Mouse (Mus musculus) midbrain, embryonic 13.5 days (tissue): ENCODE data around the gene Gstm2. TPM values are rescaled to one million over a fixed set of nuclear protein-coding genes. Genes with fewer than 3 reads are reported as not detected.
"Not testable (repeated sequence)": the region's sequence is repeated elsewhere in the genome, so short reads cannot be mapped to it uniquely, and the experiment has no call there.

Source experiments
- ATAC-seq: fragments of 200-750 bp; cut with Nextera tagmentation; 2 replicates; pipeline ENCODE4 v1.8.0; 2017; ENCODE audit warnings: mild to moderate bottlenecking, moderate TSS enrichment, moderate library complexity
- H3K27ac ChIP-seq: fragments of 300-500 bp; sonication (generic); 2 replicates; pipeline ENCODE4 v1.5.1; 2015; ENCODE audit warnings: inconsistent platforms, mild to moderate bottlenecking, moderate library complexity
- H3K27me3 ChIP-seq: fragments of 300-500 bp; sonication (generic); 2 replicates; pipeline ENCODE4 v1.6.1; 2015; ENCODE audit warnings: mild to moderate bottlenecking, inconsistent platforms
- H3K36me3 ChIP-seq: fragments of 300-500 bp; sonication (generic); 2 replicates; pipeline ENCODE4 v1.6.1; 2015; ENCODE audit warnings: mild to moderate bottlenecking, inconsistent platforms
- H3K4me1 ChIP-seq: fragments of 300-500 bp; sonication (generic); replicated peaks from 2 replicates; pipeline ENCODE4 v1.6.1; 2015; ENCODE audit warnings: inconsistent platforms
- H3K4me2 ChIP-seq: fragments of 300-500 bp; sonication (generic); replicated peaks from 2 replicates; pipeline ENCODE4 v1.6.1; 2015; ENCODE audit warnings: moderate library complexity, mild to moderate bottlenecking, inconsistent platforms
- H3K4me3 ChIP-seq: fragments of 300-500 bp; sonication (generic); replicated peaks from 2 replicates; pipeline ENCODE4 v1.5.1; 2015; ENCODE audit warnings: mild to moderate bottlenecking, inconsistent platforms
- H3K9ac ChIP-seq: fragments of 300-500 bp; sonication (generic); replicated peaks from 2 replicates; pipeline ENCODE4 v1.6.1; 2015; ENCODE audit warnings: mild to moderate bottlenecking, inconsistent platforms
- H3K9me3 ChIP-seq: fragments of 300-500 bp; sonication (generic); 2 replicates; pipeline ENCODE4 v1.6.1; 2016; ENCODE audit warnings: mild to moderate bottlenecking, inconsistent platforms
- WGBS: fragments of 180-500 bp; shearing (Covaris S2); methylation state at CpG from one replicate; pipeline ENCODE4 v1.1.7; 2015; 5-methylcytosine and 5-hydroxymethylcytosine counted together
- polyA plus RNA-seq: library from polyadenylated mRNA; unstranded; fragments of >200 nt; fragmentation: Nextera tagmentation; extraction: Ambion mirVana; gene quantifications from 2 replicates; pipeline ENCODE4 v1.2.1, GENCODE M21; 2015

Gene Gstm2
- polyA plus RNA-seq, 1 experiment from 2014 or later, result 6.0 TPM

GRCm38 (mm10) chr3:107984471-107984870, 1.8 kb downstream of the Gstm2 start:
- no peak overlapping the region for H3K9ac ChIP-seq
- H3K27me3 ChIP-seq, result no peaks in the 10 kb centered on the region
- H3K9me3 ChIP-seq, result no peaks in the 10 kb centered on the region
- WGBS, result 89% methylated on average over 5 of the region's 5 CpGs
- H3K36me3 ChIP-seq, result no peaks in the 10 kb centered on the region
- H3K4me2 ChIP-seq, result no peak overlapping the region
- ATAC-seq, result no peak
- no peak overlapping the region for H3K27ac ChIP-seq
- H3K4me3 ChIP-seq, result no peak overlapping the region
- no peaks in the 10 kb centered on the region for H3K4me1 ChIP-seq

GRCm38 (mm10) chr3:107983771-107984170, 2.5 kb downstream of the Gstm2 start:
- Histone ChIP-seq H3K27ac (no peak overlapping the region), H3K4me1 (no peaks in the 10 kb centered on the region), H3K9ac (no peak overlapping the region), H3K27me3 (no peaks in the 10 kb centered on the region), H3K4me3 (no peak overlapping the region), H3K4me2 (no peak overlapping the region), H3K36me3 (no peaks in the 10 kb centered on the region), H3K9me3 (no peaks in the 10 kb centered on the region)
- WGBS, result 73% methylated on average over 3 of the region's 3 CpGs
- ATAC-seq, result no peak

GRCm38 (mm10) chr3:107982726-107983125, 3.5 kb downstream of the Gstm2 start:
- no peaks in the 10 kb centered on the region for H3K27me3 ChIP-seq
- H3K4me1 ChIP-seq, result no peaks in the 10 kb centered on the region
- H3K27ac ChIP-seq, result no peak overlapping the region
- no peak overlapping the region for H3K9ac ChIP-seq
- no peak overlapping the region for H3K4me3 ChIP-seq
- no peak overlapping the region for H3K4me2 ChIP-seq
- 86% methylated on average over 6 of the region's 6 CpGs for WGBS
- no peak for ATAC-seq
- H3K36me3 ChIP-seq, result no peaks in the 10 kb centered on the region
- H3K9me3 ChIP-seq, result no peaks in the 10 kb centered on the region

GRCm38 (mm10) chr3:107981261-107981660, 5.0 kb downstream of the Gstm2 start:
- Histone ChIP-seq H3K4me2 (no peak overlapping the region), H3K27me3 (no peaks in the 10 kb centered on the region), H3K9me3 (no peaks in the 10 kb centered on the region), H3K36me3 (no peaks in the 10 kb centered on the region), H3K4me3 (no peak overlapping the region), H3K4me1 (no peaks in the 10 kb centered on the region), H3K27ac (no peak overlapping the region), H3K9ac (no peak overlapping the region)
- no peak for ATAC-seq
- WGBS, result 68% methylated on average over 3 of the region's 3 CpGs

GRCm38 (mm10) chr3:107977691-107978090, 8.6 kb downstream of the Gstm2 start:
- WGBS, result 83% methylated on average over 3 of the region's 3 CpGs
- no peak overlapping the region for H3K27ac ChIP-seq
- no peaks in the 10 kb centered on the region; the same call in 1 of the 2 replicates for H3K9me3 ChIP-seq
- H3K9ac ChIP-seq, result no peak overlapping the region
- H3K4me2 ChIP-seq, result no peak overlapping the region
- no peak for ATAC-seq
- no peaks in the 10 kb centered on the region for H3K36me3 ChIP-seq
- H3K4me3 ChIP-seq, result no peak overlapping the region
- H3K4me1 ChIP-seq, result no peaks in the 10 kb centered on the region
- H3K27me3 ChIP-seq, result no peaks in the 10 kb centered on the region

- ATAC-seq, result no peak
- H3K4me3 ChIP-seq, result no peak overlapping the region
- 97% methylated on average over 1 of the region's 1 CpGs for WGBS
- H3K4me1 ChIP-seq, result no peaks in the 10 kb centered on the region
- no peak overlapping the region for H3K4me2 ChIP-seq
- H3K9ac ChIP-seq, result no peak overlapping the region
- no peak overlapping the region for H3K27ac ChIP-seq
- H3K36me3 ChIP-seq, result no peaks in the 10 kb centered on the region
- no peaks in the 10 kb centered on the region; the same call in 1 of the 2 replicates for H3K9me3 ChIP-seq
- 0 out of 2 replicates have a peak, but pooled peaks cover 3% of the 10 kb centered on the region for H3K27me3 ChIP-seq
These were observed 12.0 kb downstream of the Gstm2 start for GRCm38 (mm10) chr3:107974237-107974636.

GRCm38 (mm10) chr3:107972070-107972469, 14.2 kb downstream of the Gstm2 start:
- Histone ChIP-seq H3K27me3 (0 out of 2 replicates have a peak, but pooled peaks cover 3% of the 10 kb centered on the region), H3K4me2 (no peak overlapping the region), H3K27ac (no peak overlapping the region), H3K9me3 (no peaks in the 10 kb centered on the region; the same call in 1 of the 2 replicates), H3K36me3 (no peaks in the 10 kb centered on the region), H3K9ac (no peak overlapping the region), H3K4me3 (no peak overlapping the region), H3K4me1 (no peaks in the 10 kb centered on the region)
- 89% methylated on average over 3 of the region's 3 CpGs for WGBS
- no peak for ATAC-seq

GRCm38 (mm10) chr3:107971101-107971500, 15.2 kb downstream of the Gstm2 start:
- not testable (repeated sequence) for H3K9me3 ChIP-seq, H3K9ac ChIP-seq, H3K4me3 ChIP-seq, ATAC-seq, H3K36me3 ChIP-seq, H3K27ac ChIP-seq, H3K4me2 ChIP-seq, H3K4me1 ChIP-seq, H3K27me3 ChIP-seq
- WGBS, result 57% methylated on average over 3 of the region's 3 CpGs

- Histone ChIP-seq H3K27me3 (0 out of 2 replicates have a peak, but pooled peaks cover 3% of the 10 kb centered on the region), H3K36me3 (no peaks in the 10 kb centered on the region), H3K9me3 (no peaks in the 10 kb centered on the region), H3K4me3 (no peak within 1 kb of the TSS), H3K27ac (no peak within 1 kb of the TSS), H3K4me2 (no peak within 1 kb of the TSS), H3K9ac (no peak within 1 kb of the TSS), H3K4me1 (peaks cover 6% of the 10 kb centered on the region; the same call in 1 of the 2 replicates)
- ATAC-seq, result no peak
- 70% methylated on average over 13 of the region's 13 CpGs for WGBS
These were observed 17.4 kb downstream of the Gstm2 start, which contains the start of gene Gstm3 for GRCm38 (mm10) chr3:107968724-107969395. Gene Gstm3, minus strand, starts transcription at chr3:107969283.

GRCm38 (mm10) chr3:107966631-107967030, 19.6 kb downstream of the Gstm2 start:
- H3K4me3 ChIP-seq, result no peak overlapping the region
- no peak overlapping the region for H3K9ac ChIP-seq
- 96% methylated on average over 5 of the region's 5 CpGs for WGBS
- H3K27me3 ChIP-seq, result 0 out of 2 replicates have a peak, but pooled peaks cover 3% of the 10 kb centered on the region
- no peak overlapping the region for H3K27ac ChIP-seq
- no peaks in the 10 kb centered on the region for H3K36me3 ChIP-seq
- ATAC-seq, result no peak
- H3K4me1 ChIP-seq, result peaks cover 6% of the 10 kb centered on the region; the same call in 1 of the 2 replicates
- H3K9me3 ChIP-seq, result no peaks in the 10 kb centered on the region
- no peak overlapping the region for H3K4me2 ChIP-seq

GRCm38 (mm10) chr3:107965592-107965991, 20.7 kb downstream of the Gstm2 start:
- Histone ChIP-seq H3K36me3 (no peaks in the 10 kb centered on the region), H3K27ac (no peak overlapping the region), H3K4me1 (peaks cover 6% of the 10 kb centered on the region; the same call in 1 of the 2 replicates), H3K9ac (no peak overlapping the region), H3K4me3 (no peak overlapping the region), H3K9me3 (no peaks in the 10 kb centered on the region), H3K27me3 (0 out of 2 replicates have a peak, but pooled peaks cover 3% of the 10 kb centered on the region), H3K4me2 (no peak overlapping the region)
- no peak for ATAC-seq
- WGBS, result 73% methylated on average over 1 of the region's 1 CpGs

GRCm38 (mm10) chr3:107964656-107965308, 21.5 kb downstream of the Gstm2 start:
- Histone ChIP-seq H3K9ac (no peak overlapping the region), H3K4me3 (no peak overlapping the region)

More at GRCm38 (mm10) chr3:107964656-107965308, 21.5 kb downstream of the Gstm2 start:
- no peaks in the 10 kb centered on the region for H3K36me3 ChIP-seq
- no peak overlapping the region for H3K4me2 ChIP-seq
- no peak for ATAC-seq
- peaks cover 6% of the 10 kb centered on the region; the same call in 1 of the 2 replicates for H3K4me1 ChIP-seq
- no peak overlapping the region for H3K27ac ChIP-seq
- no peaks in the 10 kb centered on the region for H3K9me3 ChIP-seq
- H3K27me3 ChIP-seq, result 0 out of 2 replicates have a peak, but pooled peaks cover 3% of the 10 kb centered on the region
- WGBS, result 68% methylated on average over 5 of the region's 5 CpGs
